Mouse (Mus musculus): ENCODE results near the gene Tbx4.

The Tbx4 gene

DNA sequence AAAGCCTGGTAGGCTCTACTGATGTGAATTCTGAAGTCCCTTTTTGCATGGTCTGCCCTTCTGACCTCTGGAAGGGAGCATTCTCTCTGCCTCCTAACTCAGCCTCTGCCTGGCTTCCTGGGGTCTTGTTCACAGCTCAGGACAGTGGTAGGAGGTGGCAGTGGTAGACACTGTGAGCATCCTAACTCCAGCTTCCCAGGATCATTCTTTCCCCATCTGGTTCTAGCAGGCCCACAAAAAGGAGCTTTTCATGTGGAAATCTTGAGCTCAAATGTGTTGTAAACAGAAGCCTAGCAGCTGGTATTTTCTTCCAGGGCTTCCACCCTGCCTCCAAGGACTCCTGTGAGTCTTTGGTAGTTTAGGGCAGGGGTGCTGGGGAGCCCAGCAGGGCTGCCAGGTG is 14.1 kb downstream of the Tbx4 start:
- no peak for DNase-seq (ENCODE audit: low read depth, low spot score)

DNA sequence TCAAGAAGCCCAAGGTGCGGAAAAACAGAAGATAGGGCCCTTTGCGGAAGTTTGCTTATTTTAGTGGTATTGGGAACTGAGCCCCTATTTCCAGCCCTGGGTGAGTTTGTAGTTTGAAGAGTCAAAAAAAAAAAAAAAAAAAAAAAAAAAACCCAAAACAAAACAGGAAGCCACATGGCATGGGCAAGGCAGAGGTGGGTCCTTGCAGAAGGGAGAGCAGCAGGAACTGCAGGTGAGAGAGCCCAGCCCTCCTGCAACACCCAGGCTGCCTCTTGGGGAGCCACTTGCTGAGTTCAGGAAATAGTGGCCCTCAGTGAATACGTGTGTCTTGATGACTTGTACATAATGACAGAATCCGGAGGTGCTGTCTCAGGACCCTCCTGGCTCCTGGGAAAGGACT is 23.3 kb downstream of the Tbx4 start:
- no peak for DNase-seq (ENCODE audit: low read depth, low spot score)

DNA sequence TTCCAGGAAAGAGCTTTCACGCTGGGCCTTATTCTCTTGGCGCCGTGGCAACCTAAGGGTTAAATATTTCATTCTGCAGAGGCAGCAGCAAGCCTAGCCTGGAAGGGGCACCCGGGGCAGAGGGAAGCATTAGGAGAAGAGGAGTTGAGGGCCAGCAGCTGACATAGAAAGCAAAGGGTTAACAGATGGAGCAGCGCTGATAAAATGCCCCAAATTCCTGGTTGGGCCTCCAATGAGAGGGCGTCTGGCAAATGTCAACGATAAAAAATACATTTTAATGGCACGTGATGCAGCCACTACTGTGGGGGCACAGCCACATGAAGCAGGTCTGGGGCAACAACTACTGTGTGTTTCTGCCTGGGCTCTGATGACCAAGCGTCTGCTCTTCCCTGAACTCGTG is 23.9 kb downstream of the Tbx4 start:
- no peak for DNase-seq (ENCODE audit: low read depth, low spot score)

DNA sequence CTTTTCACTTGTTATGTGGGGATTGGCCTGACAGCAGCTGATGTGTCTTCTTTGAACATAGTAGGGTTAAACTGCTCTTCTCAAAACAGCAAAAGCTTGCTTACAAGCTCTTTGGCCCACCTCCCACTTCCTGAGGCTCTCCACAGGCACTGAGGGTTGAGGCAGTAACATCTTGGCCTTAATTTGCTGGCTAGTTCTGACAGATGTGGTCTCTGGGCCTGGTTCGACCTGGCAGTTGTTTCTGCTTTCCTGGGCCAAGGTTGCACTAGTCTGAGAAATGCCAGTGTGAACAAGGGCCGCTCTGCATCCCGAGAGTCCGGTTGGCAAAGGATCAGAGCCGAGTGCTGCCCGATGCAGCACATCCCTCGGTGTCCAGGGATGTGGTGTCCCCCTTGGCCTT is 27.3 kb downstream of the Tbx4 start:
- DNase-seq (ENCODE audit: low read depth, low spot score), result no peak

DNA sequence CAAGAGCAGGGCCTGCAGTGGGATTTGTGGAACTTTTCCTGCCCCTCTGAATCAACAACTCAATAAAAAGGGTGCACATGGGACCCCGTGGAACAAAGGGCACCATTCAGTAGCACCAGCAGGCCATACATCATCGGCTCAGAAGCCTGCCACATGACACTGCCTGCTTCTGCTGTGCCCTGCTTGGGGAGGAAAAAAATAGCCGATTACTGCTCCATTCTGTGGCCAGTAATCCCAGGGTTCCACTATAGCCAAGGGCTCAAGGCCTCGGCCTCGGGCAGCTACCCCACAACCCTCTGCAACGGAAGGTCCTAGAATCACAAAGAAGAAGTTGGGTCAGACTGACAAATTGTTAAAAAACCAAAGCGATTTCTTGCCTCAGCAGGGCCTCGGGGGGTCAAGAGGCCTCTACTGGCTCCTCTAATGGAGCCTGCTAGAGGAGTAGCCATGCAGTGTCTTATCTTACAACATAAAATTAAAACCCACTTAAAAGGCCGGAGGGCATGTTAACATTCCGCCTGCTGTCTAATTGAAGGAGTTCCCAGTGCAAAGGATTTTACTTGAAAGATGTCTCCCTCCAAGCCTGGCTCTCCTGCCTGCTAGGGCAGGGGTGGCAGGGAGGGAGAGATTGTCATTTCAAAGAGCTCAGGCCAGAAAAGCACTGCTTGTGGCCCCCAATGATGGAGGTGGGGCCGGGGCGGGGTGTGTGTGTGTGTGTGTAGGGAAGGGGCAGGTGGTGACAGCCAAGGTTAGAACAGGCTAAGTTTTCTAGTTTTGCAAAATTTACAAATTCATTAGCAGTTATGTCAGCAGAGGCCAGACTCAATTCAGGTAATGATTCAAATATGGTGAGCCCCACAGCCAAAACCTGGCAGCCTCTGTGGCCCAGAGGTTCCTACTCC is 31.1 kb downstream of the Tbx4 start:
- no peak for DNase-seq (ENCODE audit: low read depth, low spot score)

DNA sequence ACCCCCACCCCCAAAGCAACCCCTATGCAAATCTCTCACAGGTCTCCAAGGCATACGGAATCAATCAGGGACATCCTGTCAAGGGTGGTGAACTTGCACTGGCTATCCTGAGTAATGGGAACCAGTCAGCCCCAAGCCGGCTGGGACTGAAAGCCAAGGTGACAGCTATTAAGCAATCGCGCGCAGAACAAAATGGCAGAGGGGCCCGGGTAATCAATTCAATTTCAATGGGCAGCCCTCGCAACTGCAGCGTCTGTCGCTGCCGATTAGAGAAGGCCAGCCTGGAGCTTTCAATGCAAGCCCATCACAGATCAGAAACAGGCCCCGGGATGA is 31.7 kb downstream of the Tbx4 start:
- DNase-seq (ENCODE audit: low read depth, low spot score), result no peak

DNA sequence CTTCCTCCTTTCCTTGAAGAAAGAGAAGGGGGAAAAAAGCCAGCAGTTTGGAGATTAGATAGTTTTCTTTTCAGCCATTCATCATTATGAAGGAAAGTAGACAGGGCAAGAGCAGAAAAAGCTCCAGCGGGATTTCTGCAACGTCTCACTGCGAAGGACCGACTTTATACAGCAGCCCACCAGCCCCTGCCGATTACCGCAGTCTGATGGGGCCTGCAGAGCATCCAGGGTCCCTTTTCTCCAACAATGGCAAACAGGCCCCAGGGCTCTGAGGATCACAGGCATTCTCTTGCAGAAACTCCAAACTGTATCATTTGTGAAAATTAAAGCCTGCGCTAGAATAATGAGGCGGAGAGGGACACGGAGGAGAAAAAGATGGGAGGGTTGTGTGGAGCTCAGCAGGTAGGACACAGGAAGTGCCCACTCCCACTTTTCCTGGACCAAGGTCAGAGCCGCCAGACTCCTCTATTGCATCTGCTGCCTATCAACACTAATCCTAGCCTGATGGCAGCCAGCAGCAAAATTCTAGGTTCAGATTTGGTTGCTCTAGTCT is 32.2 kb downstream of the Tbx4 start:
- no peak for DNase-seq (ENCODE audit: low read depth, low spot score)

DNA sequence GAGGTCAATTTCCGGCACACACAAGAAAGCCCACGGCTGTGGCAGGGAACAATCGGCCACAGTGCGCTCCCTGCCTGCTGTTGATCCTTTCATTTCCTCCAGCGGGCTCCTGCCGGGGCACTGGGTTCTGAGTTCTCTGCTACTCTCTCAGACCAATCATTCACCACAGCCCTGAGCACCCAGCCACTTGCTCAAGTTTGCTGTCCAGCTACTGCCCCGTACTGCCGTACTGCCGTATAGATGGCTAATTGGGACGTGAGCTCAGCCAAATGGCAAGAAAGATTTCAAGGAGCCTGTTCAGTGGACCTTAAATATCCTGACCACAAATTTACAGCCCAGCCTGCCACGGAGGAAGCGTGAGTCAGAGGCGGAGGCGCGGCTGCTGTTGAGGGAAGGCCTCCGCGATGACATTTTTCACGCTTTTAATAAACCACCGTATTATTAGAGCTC is 39.1 kb downstream of the Tbx4 start:
- no peak for DNase-seq (ENCODE audit: low read depth, low spot score)

DNA sequence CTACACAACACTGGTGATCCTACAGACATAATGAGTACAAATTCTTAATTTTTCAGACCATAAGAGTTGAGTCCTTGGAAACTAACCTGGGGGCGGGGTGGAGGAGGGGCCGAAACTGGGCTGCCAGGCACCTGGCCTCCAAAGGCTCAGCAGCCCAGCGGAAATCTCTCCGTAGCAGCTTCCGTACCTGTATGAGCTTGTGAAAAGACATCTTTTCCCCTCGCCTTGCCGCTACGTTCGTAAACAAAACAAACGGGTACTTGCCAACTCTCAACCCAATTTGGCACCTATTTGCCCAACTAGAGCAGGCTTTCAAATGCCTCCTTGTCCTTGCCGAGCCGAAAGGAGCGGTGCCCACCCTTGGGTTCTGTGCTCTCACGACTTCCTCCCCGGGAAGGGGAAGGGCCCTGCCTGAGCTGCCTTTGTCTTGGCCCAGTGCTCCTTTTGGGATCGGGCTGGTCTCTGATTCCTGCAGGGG is 40.1 kb downstream of the Tbx4 start:
- DNase-seq (ENCODE audit: low read depth, low spot score), result no peak

DNA sequence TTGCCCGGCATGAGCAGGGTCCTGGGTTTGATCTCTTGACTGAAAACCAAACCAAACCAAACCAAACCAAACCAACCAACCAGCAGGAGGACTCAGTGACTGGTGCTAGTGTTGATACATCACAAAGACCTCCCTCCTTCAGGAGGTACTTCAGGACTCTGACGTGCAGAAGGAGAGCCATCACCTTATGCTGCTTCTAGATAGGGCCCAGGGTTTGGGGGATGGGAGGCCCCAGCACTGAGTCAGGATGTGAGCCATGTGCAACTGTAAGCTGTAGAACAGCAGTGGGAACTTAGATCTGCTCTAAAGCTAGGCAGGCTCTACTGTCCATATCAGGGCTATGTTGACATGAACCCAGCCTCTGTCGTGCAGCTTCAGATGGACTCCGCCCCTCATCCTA is 41.9 kb downstream of the Tbx4 start:
- DNase-seq (ENCODE audit: low read depth, low spot score), result no peak

DNA sequence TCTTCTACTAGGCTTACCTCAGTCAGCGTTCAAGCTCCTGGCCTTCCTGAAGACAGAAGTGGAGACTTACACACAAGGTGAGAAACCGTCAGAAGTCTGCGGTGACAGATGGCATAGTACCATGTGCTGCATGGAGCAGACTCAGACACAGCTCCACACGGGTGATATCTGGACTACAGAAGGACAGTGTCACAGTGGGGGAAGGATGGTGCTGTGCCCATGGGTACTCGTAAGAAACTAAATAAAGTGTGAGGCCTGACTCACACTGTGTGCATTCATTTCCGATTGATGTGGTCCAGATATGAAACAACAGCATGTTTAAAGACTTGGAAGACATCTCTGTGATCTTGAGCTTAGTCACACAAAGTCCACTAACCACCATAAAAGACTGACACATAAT is 43.4 kb downstream of the Tbx4 start:
- DNase-seq (ENCODE audit: low read depth, low spot score), result no peak

DNA sequence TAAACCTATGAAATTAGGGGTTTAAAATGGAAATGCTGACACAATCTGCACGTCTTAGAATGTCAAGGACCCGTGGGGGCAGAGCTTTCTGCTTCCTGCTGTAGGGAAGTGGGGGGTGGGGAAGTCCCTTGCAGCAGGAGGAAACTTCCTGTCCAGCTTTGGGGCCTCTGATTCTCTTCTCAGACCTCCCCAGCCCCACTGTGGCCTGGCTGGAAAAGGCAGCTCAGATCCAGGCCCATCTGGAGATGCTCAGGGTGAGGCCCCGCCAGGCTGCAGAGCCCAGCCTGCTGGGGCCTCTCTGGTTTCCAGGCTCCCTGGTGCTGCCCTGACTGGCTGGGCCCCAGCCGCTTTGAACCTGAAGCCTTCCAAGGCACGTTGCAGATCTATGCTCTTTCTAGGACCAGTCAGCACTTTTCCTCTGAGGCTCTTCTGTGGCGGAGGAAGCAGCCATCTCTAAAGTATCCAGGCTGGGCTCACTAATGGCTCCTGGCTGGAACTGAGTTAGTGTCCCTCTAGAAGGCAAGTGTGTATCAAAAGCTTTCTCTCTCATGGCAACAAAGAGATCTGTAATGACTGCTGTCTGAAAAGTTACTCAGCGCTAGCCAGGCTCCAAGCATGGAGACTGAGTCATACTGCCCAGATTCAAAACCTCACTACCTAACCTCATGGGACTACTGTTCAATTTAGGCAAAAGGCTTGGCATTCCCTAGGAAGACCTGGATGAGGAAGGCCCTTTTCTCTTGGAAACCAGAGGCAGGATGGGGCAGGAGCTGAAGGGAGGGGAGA is 55.8 kb downstream of the Tbx4 start:
- DNase-seq (ENCODE audit: low read depth, low spot score), result no peak

DNA sequence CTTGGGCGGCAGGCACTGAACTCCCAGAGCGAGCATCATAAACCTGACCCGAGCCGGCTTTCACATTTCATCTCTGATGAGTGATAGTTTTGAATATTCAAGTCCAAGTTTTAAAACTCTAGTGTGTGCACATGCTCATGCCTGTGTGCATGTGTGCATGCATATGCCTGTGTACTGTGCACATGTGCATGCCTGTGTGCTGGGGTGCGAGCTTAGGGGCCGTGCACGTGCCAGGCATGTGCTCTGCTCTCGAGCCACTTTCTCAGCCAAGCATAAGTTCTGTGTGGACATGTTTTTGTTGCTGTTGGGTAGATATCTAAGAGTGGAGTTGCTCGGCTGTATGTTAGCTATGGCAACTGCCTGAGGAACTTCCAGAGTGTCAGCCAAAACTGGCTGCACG is 62.5 kb downstream of the Tbx4 start:
- DNase-seq (ENCODE audit: low read depth, low spot score), result no peak

DNA sequence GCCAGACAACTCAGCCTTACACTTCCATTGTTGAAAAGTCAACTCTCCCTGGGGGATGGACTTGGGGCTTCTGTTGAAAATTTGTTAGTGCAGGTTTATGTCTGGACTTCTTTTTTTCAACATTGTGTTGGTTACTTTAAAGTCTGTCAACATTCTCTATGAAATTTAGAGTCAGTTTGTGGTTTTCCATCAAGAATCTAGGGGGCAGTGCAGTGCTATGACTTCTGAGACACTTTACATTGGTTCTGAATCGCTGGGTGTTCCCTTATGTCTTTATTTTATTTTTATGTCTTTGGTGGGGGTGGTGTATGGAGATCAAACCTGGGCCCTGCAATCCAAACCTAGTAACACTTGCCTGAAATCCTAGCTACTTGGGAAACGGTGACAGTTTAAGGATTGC is 63.5 kb downstream of the Tbx4 start:
- no peak for DNase-seq (ENCODE audit: low read depth, low spot score)

DNA sequence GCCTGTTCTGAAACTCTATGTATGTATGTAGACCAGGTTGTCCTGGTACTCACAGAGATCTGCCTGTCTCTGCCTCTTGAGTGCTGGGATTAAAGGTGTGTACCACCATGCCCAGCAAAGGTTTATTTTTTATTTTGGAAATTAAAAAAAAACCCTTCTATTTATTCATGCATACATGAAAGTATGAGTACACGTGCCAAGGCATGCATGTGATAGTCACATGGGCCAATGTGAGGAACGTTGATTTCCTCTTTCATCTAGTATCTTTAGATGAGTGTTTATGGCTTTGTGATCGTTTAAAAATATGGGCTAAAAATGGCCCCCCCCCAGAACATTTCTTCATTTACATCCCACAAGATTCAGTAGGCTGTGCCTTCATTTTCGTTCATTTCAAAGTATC is 66.3 kb downstream of the Tbx4 start:
- DNase-seq (ENCODE audit: low read depth, low spot score), result no peak

DNA sequence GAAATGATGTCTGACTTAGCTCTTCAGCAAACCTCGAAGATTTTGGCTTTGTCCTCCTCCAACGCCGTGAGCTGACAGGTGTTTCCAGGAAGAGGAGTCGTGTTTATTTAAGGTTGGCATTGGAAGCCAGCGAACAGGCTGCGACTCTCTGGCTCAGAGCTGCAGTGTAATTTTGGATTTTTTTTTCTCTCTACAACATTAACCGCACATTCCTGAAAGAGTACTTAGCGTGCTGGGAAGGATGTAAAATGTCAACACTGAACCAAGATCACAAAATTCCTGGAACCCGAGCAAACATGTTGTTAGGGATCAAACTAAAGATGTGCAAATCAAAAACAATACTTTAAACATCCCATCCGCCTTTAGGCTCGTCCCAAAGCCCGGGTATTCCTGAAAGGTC is 69.4 kb downstream of the Tbx4 start:
- DNase-seq (ENCODE audit: low read depth, low spot score), result no peak

DNA sequence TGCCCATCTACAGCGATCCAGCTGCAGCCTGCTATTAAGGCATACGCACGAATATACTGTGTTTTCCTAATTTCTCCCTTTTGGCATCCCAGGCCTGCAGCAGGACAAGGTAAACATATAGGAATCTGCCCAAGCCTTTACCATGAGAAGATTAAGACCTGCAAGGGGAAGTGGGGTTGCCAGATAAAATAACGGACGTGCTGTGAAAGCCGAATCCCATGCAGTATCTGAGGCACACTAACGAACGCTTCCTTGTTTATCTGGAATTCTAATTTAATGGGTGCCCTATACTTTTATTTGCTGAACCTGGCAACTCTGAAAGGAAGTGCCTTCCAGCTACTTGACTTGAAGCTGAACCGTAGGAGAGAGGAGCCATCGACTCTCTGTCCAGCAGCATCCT is 70.2 kb downstream of the Tbx4 start:
- DNase-seq (ENCODE audit: low read depth, low spot score), result no peak

DNA sequence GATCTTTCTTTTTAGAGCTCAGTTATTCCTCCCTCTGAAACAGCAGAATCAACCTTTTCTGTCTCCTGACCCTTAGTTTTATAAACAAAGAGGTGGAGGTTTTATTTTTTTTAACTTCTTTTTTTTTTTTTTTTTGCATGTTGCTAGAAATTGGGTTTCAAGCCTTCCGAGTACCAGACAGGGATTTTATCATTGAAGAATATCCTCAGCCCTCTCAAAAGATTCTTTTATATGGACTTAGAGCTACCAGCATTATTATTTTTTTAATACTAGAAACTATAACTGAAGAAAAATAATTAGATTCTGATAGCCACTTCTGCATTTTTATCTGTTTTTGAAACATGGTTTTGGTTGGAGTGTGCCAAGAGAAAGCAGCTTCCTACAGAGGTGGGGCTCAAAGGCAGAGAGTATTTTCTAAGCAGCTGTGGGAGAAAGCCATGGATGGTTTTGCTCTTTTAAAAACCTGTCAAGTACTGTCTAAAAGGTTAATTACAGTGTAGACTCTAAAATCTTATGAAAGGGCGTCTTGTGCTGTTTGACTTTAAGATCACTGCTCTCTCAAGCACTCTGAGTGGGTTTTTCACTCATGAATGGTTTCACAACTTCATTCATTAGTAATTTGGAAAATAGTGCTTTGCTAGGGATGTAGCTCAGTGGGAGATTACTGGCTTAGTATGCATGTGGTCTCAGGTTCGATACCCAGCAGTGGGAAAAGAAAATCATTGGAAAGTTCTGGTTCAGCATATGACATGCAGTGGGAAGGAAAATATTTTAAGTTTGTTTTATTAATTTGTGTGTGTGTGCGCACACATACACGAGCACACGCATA is 70.9 kb downstream of the Tbx4 start:
- no peak for DNase-seq (ENCODE audit: low read depth, low spot score)

DNA sequence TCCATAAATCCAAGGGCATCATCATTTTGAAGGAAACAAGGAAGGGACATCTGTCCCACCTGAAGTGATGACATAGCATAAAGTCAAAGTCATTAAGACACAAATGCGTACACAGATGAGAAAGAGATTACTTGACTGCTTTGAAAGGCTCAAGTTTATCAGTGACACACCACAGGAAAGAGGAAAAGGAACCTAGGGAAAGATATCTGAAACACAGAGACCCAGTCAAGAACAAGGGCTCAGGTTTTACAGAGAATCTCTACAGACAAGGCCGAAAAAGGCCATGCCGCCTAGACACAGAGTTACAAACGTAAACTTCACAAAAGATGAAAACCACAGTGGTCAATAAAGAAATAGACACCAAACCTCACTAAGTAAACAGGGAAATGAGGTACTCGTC is 73.6 kb downstream of the Tbx4 start:
- no peak for DNase-seq (ENCODE audit: low read depth, low spot score)

DNA sequence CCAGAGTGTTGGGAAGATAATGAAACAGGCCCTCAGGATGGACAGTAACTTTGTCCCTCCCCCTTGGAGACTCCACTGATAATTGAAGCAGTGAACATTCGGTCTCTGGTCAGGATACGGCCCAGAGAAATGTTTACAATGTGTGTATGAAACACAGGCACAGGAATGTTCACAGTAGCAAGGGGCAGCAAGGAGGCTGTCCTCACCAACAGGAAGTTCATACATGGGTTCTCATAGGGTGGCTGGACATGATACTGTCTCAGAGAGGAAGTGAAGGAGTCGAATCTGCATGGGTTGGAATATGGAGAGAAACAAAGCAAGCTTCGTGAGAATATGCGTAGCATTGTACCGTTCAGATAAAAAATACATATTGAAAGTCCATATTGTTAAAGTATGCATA is 74.1 kb downstream of the Tbx4 start:
- no peak for DNase-seq (ENCODE audit: low read depth, low spot score)

DNA sequence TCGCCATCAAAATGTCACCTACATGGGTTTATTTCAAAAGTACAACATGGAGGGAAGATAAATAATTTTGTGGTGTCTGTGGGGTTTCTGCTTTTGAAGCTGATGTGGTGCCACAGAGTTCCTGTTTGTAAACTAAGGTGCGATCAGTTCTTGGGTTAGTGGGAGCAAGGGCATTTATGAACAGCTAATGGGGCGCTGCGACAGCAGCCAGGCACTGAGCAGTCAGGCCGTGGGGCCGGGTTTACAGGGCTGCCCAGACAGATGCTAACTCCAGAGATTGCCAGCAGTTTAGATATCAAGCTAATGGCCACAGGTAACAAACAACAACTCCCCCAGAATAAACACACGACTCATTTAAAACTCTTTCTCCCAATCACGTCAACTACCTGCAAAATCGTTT is 75.3 kb downstream of the Tbx4 start:
- DNase-seq (ENCODE audit: low read depth, low spot score), result no peak
